Mouse (Mus musculus): Measurements from ENCODE around the gene Lin9. TPM values are rescaled to one million over a fixed set of nuclear protein-coding genes. Genes with fewer than 3 reads are reported as not detected.
"Not testable (repeated sequence)": the region's sequence is repeated elsewhere in the genome, so short reads cannot be mapped to it uniquely, and the experiment has no call there.

Gene Lin9
- 10.3 and 11.6 TPM in 2 replicates for polyA plus RNA-seq (2014; fragmentation: Nextera tagmentation; extraction: Ambion mirVana)

- Histone ChIP-seq H3K9ac (replicated peaks; ENCODE audit: low read depth, low read length) (peak within 1 kb of the TSS; percentile 89), H3K4me1 (ENCODE audit: control insufficient read depth, insufficient read depth, low read length) (0 out of 2 replicates have a peak, but pooled peaks cover 4% of the 10 kb centered on the region), H3K27me3 (ENCODE audit: control insufficient read depth, insufficient read depth, low read length) (no peaks in the 10 kb centered on the region), H3K9me3 (ENCODE audit: control insufficient read depth, low read length) (no peaks in the 10 kb centered on the region), H3K4me2 (ENCODE audit: low read depth, low read length) (peak within 1 kb of the TSS; percentile 86), H3K4me3 (ENCODE audit: low read depth, low read length) (peak within 1 kb of the TSS; percentile 98), H3K27ac (ENCODE audit: low read depth, low read length) (peak within 1 kb of the TSS; percentile 85), H3K36me3 (ENCODE audit: control insufficient read depth, insufficient read depth, low read length) (no peaks in the 10 kb centered on the region)
- 0% methylated on average over 21 of the region's 47 CpGs for WGBS
- peak; percentile 93 for ATAC-seq (ENCODE audit: low read depth)
Observed at GRCm38 (mm10) chr1:180641137-180641517, at the start of gene Lin9. Gene Lin9 (plus strand): TSS chr1:180641150.

- no peak for ATAC-seq (ENCODE audit: low read depth)
- Histone ChIP-seq H3K4me2 (ENCODE audit: low read depth, low read length) (no peak overlapping the region), H3K36me3 (ENCODE audit: control insufficient read depth, insufficient read depth, low read length) (peaks cover 59% of the 10 kb centered on the region), H3K4me3 (ENCODE audit: low read depth, low read length) (no peak overlapping the region), H3K9ac (replicated peaks; ENCODE audit: low read depth, low read length) (no peak overlapping the region), H3K27ac (ENCODE audit: low read depth, low read length) (no peak overlapping the region), H3K27me3 (ENCODE audit: control insufficient read depth, insufficient read depth, low read length) (no peaks in the 10 kb centered on the region), H3K4me1 (ENCODE audit: control insufficient read depth, insufficient read depth, low read length) (no peaks in the 10 kb centered on the region), H3K9me3 (ENCODE audit: control insufficient read depth, low read length) (no peaks in the 10 kb centered on the region)
- 96% methylated on average over 6 of the region's 6 CpGs for WGBS
Observed at GRCm38 (mm10) chr1:180600578-180600977, 40.4 kb upstream of the Lin9 start.

GRCm38 (mm10) chr1:180601806-180602205 lies 39.1 kb upstream of the Lin9 start:
- Histone ChIP-seq H3K27me3 (ENCODE audit: control insufficient read depth, insufficient read depth, low read length) (no peaks in the 10 kb centered on the region), H3K9me3 (ENCODE audit: control insufficient read depth, low read length) (no peaks in the 10 kb centered on the region), H3K36me3 (ENCODE audit: control insufficient read depth, insufficient read depth, low read length) (peaks cover 49% of the 10 kb centered on the region), H3K4me1 (ENCODE audit: control insufficient read depth, insufficient read depth, low read length) (no peaks in the 10 kb centered on the region), H3K4me3 (ENCODE audit: low read depth, low read length) (no peak overlapping the region), H3K4me2 (ENCODE audit: low read depth, low read length) (no peak overlapping the region), H3K27ac (ENCODE audit: low read depth, low read length) (no peak overlapping the region), H3K9ac (replicated peaks; ENCODE audit: low read depth, low read length) (no peak overlapping the region)
- no peak for ATAC-seq (ENCODE audit: low read depth)
- 94% methylated on average over 6 of the region's 6 CpGs for WGBS

GRCm38 (mm10) chr1:180604579-180604978 lies 36.4 kb upstream of the Lin9 start:
- Histone ChIP-seq H3K9me3 (ENCODE audit: control insufficient read depth, low read length) (no peaks in the 10 kb centered on the region), H3K4me2 (ENCODE audit: low read depth, low read length) (no peak overlapping the region), H3K4me1 (ENCODE audit: control insufficient read depth, insufficient read depth, low read length) (no peaks in the 10 kb centered on the region), H3K27me3 (ENCODE audit: control insufficient read depth, insufficient read depth, low read length) (no peaks in the 10 kb centered on the region), H3K4me3 (ENCODE audit: low read depth, low read length) (no peak overlapping the region), H3K36me3 (ENCODE audit: control insufficient read depth, insufficient read depth, low read length) (peaks cover 28% of the 10 kb centered on the region), H3K27ac (ENCODE audit: low read depth, low read length) (no peak overlapping the region), H3K9ac (replicated peaks; ENCODE audit: low read depth, low read length) (no peak overlapping the region)
- ATAC-seq (ENCODE audit: low read depth), result no peak
- 73% methylated on average over 4 of the region's 4 CpGs for WGBS

- Histone ChIP-seq H3K36me3 (ENCODE audit: control insufficient read depth, insufficient read depth, low read length) (peaks cover 15% of the 10 kb centered on the region), H3K27ac (ENCODE audit: low read depth, low read length) (no peak overlapping the region), H3K27me3 (ENCODE audit: control insufficient read depth, insufficient read depth, low read length) (no peaks in the 10 kb centered on the region), H3K9me3 (ENCODE audit: control insufficient read depth, low read length) (no peaks in the 10 kb centered on the region), H3K9ac (replicated peaks; ENCODE audit: low read depth, low read length) (no peak overlapping the region), H3K4me2 (ENCODE audit: low read depth, low read length) (no peak overlapping the region), H3K4me3 (ENCODE audit: low read depth, low read length) (no peak overlapping the region), H3K4me1 (ENCODE audit: control insufficient read depth, insufficient read depth, low read length) (no peaks in the 10 kb centered on the region)
- 69% methylated on average over 3 of the region's 3 CpGs for WGBS
- no peak for ATAC-seq (ENCODE audit: low read depth)
Observed at GRCm38 (mm10) chr1:180606106-180606505, 34.8 kb upstream of the Lin9 start.

- H3K4me3 ChIP-seq (ENCODE audit: low read depth, low read length), result no peak overlapping the region
- H3K4me1 ChIP-seq (ENCODE audit: control insufficient read depth, insufficient read depth, low read length), result no peaks in the 10 kb centered on the region
- no peak overlapping the region for H3K4me2 ChIP-seq (ENCODE audit: low read depth, low read length)
- 55% methylated on average over 10 of the region's 10 CpGs for WGBS
- H3K9ac ChIP-seq (replicated peaks; ENCODE audit: low read depth, low read length), result no peak overlapping the region
- H3K36me3 ChIP-seq (ENCODE audit: control insufficient read depth, insufficient read depth, low read length), result peaks cover 9% of the 10 kb centered on the region
- no peak overlapping the region for H3K27ac ChIP-seq (ENCODE audit: low read depth, low read length)
- H3K27me3 ChIP-seq (ENCODE audit: control insufficient read depth, insufficient read depth, low read length), result no peaks in the 10 kb centered on the region
- ATAC-seq (ENCODE audit: low read depth), result no peak
- no peaks in the 10 kb centered on the region for H3K9me3 ChIP-seq (ENCODE audit: control insufficient read depth, low read length)
Observed at GRCm38 (mm10) chr1:180606796-180607577, 34.0 kb upstream of the Lin9 start.

GRCm38 (mm10) chr1:180607578-180607879 lies 33.4 kb upstream of the Lin9 start:
- Histone ChIP-seq H3K4me1 (ENCODE audit: control insufficient read depth, insufficient read depth, low read length) (no peaks in the 10 kb centered on the region), H3K27ac (ENCODE audit: low read depth, low read length) (no peak overlapping the region), H3K9ac (replicated peaks; ENCODE audit: low read depth, low read length) (no peak overlapping the region), H3K4me3 (ENCODE audit: low read depth, low read length) (no peak overlapping the region), H3K36me3 (ENCODE audit: control insufficient read depth, insufficient read depth, low read length) (peaks cover 8% of the 10 kb centered on the region), H3K9me3 (ENCODE audit: control insufficient read depth, low read length) (no peaks in the 10 kb centered on the region), H3K27me3 (ENCODE audit: control insufficient read depth, insufficient read depth, low read length) (no peaks in the 10 kb centered on the region), H3K4me2 (ENCODE audit: low read depth, low read length) (no peak overlapping the region)
- 92% methylated on average over 2 of the region's 2 CpGs for WGBS
- no peak for ATAC-seq (ENCODE audit: low read depth)

GRCm38 (mm10) chr1:180611842-180612241 lies 29.1 kb upstream of the Lin9 start:
- not testable (repeated sequence) for H3K27me3 ChIP-seq (ENCODE audit: control insufficient read depth, insufficient read depth, low read length); H3K4me3 ChIP-seq (ENCODE audit: low read depth, low read length); H3K4me1 ChIP-seq (ENCODE audit: control insufficient read depth, insufficient read depth, low read length); H3K9me3 ChIP-seq (ENCODE audit: control insufficient read depth, low read length); H3K4me2 ChIP-seq (ENCODE audit: low read depth, low read length); H3K27ac ChIP-seq (ENCODE audit: low read depth, low read length); ATAC-seq (ENCODE audit: low read depth); H3K9ac ChIP-seq (replicated peaks; ENCODE audit: low read depth, low read length); H3K36me3 ChIP-seq (ENCODE audit: control insufficient read depth, insufficient read depth, low read length)
- WGBS, result 94% methylated on average over 10 of the region's 14 CpGs

GRCm38 (mm10) chr1:180616762-180617161 lies 24.2 kb upstream of the Lin9 start:
- Histone ChIP-seq H3K4me2 (ENCODE audit: low read depth, low read length) (no peak overlapping the region), H3K36me3 (ENCODE audit: control insufficient read depth, insufficient read depth, low read length) (no peaks in the 10 kb centered on the region)
- ATAC-seq (ENCODE audit: low read depth), result no peak

More at GRCm38 (mm10) chr1:180616762-180617161, 24.2 kb upstream of the Lin9 start:
- no peak overlapping the region for H3K9ac ChIP-seq (replicated peaks; ENCODE audit: low read depth, low read length)
- no peaks in the 10 kb centered on the region for H3K9me3 ChIP-seq (ENCODE audit: control insufficient read depth, low read length)
- H3K27ac ChIP-seq (ENCODE audit: low read depth, low read length), result no peak overlapping the region
- H3K4me1 ChIP-seq (ENCODE audit: control insufficient read depth, insufficient read depth, low read length), result no peaks in the 10 kb centered on the region
- H3K27me3 ChIP-seq (ENCODE audit: control insufficient read depth, insufficient read depth, low read length), result no peaks in the 10 kb centered on the region
- WGBS, result 89% methylated on average over 3 of the region's 3 CpGs
- H3K4me3 ChIP-seq (ENCODE audit: low read depth, low read length), result no peak overlapping the region
